Mouse (Mus musculus): ENCODE measurements at regions not wholly inside any gene's neighbourhood (a gene's known extent, or its start where the extent isn't known, plus 50 kb on each side); places are given as distances from the start of the nearest gene placed in this dataset.

GRCm38 (mm10) chr6:97675181-97675756, 57.9 kb upstream of the Frmd4b start:
- H3K9me3 ChIP-seq (replicated peaks; ENCODE audit: insufficient read depth, low read length) = no peaks in the 10 kb centered on the region

GRCm38 (mm10) chr6:97666818-97667629, 49.7 kb upstream of the Frmd4b start:
- H3K79me2 ChIP-seq (ENCODE audit: control insufficient read depth, insufficient read depth, low read length, poor library complexity) = no peaks in the 10 kb centered on the region
- no peak overlapping the region for H3K9ac ChIP-seq (ENCODE audit: control insufficient read depth, low read depth, low read length, poor library complexity, severe bottlenecking)
- H3K27ac ChIP-seq (ENCODE audit: control insufficient read depth, low read depth, low read length) = no peak overlapping the region
- DNase-seq (ENCODE audit: low read depth, low spot score) = no peak
- no peaks in the 10 kb centered on the region for H3K27me3 ChIP-seq (ENCODE audit: control insufficient read depth in 1 of 2, insufficient read depth in 2 of 2, low read length in 2 of 2)
- no peak for TF ChIP-seq HCFC1 (IDR thresholded peaks at IDR 0.05; ENCODE audit: low read depth, low read length)
- no peak for TF ChIP-seq TAL1 (IDR thresholded peaks at IDR 0.05; ENCODE audit: low read length)
- no peak for TF ChIP-seq MEF2A (IDR thresholded peaks at IDR 0.05; ENCODE audit: extremely low read depth, insufficient replicate concordance, low read depth, low read length, poor library complexity, severe bottlenecking)
- TF ChIP-seq ELF1 (IDR thresholded peaks at IDR 0.05; ENCODE audit: low read depth, low read length) = no peak
- TF ChIP-seq NELFE (IDR thresholded peaks at IDR 0.05; ENCODE audit: low read depth, low read length) = no peak
- TF ChIP-seq CTCF (IDR thresholded peaks at IDR 0.05 in 2 of 3, conservative IDR thresholded peaks at IDR 0.05 in 1 of 3; ENCODE audit: control insufficient read depth in 1 of 3, insufficient read depth in 1 of 3, low read depth in 2 of 3, low read length in 3 of 3, poor library complexity in 1 of 3, severe bottlenecking in 1 of 3) = no peak
- no peak for TF ChIP-seq ZKSCAN1 (IDR thresholded peaks at IDR 0.05; ENCODE audit: low read depth, low read length)
- TF ChIP-seq MYC (IDR thresholded peaks at IDR 0.05; ENCODE audit: low read depth, low read length) = no peak
- no peak for TF ChIP-seq RAD21 (IDR thresholded peaks at IDR 0.05; ENCODE audit: low read depth, low read length)
- no peak for TF ChIP-seq POLR2A (IDR thresholded peaks at IDR 0.05; ENCODE audit: control insufficient read depth in 1 of 2, insufficient read depth in 1 of 2, low read depth in 1 of 2, low read length in 2 of 2, poor library complexity in 1 of 2)
- TF ChIP-seq ZC3H11A (IDR thresholded peaks at IDR 0.05; ENCODE audit: low read depth, low read length) = no peak
- no peak for TF ChIP-seq USF1 (IDR thresholded peaks at IDR 0.05; ENCODE audit: low read depth, low read length)
- no peak for TF ChIP-seq POLR2AphosphoS5 (IDR thresholded peaks at IDR 0.05; ENCODE audit: borderline replicate concordance, low read depth, low read length)
- TF ChIP-seq MYB (IDR thresholded peaks at IDR 0.05; ENCODE audit: low read depth, low read length) = no peak
- TF ChIP-seq MAX (IDR thresholded peaks at IDR 0.05; ENCODE audit: low read length) = no peak
- no peak overlapping the region for H3K4me3 ChIP-seq (ENCODE audit: control insufficient read depth in 1 of 2, insufficient read depth in 1 of 2, low read depth in 2 of 2, low read length in 2 of 2)
- H3K4me1 ChIP-seq (ENCODE audit: control insufficient read depth in 1 of 2, insufficient read depth in 2 of 2, low read length in 2 of 2) = no peaks in the 10 kb centered on the region
- H3K9me3 ChIP-seq (replicated peaks; ENCODE audit: insufficient read depth, low read length) = no peaks in the 10 kb centered on the region
- H3K36me3 ChIP-seq (ENCODE audit: control insufficient read depth in 1 of 2, insufficient read depth in 2 of 2, low read length in 2 of 2) = no peaks in the 10 kb centered on the region

More at GRCm38 (mm10) chr6:97675181-97675756, 57.9 kb upstream of the Frmd4b start:
- Histone ChIP-seq H3K9ac (ENCODE audit: control insufficient read depth, low read depth, low read length, poor library complexity, severe bottlenecking) (no peak overlapping the region), H3K79me2 (ENCODE audit: control insufficient read depth, insufficient read depth, low read length, poor library complexity) (no peaks in the 10 kb centered on the region), H3K27ac (ENCODE audit: control insufficient read depth, low read depth, low read length) (no peak overlapping the region), H3K27me3 (ENCODE audit: control insufficient read depth in 1 of 2, insufficient read depth in 2 of 2, low read length in 2 of 2) (no peaks in the 10 kb centered on the region), H3K36me3 (ENCODE audit: control insufficient read depth in 1 of 2, insufficient read depth in 2 of 2, low read length in 2 of 2) (no peaks in the 10 kb centered on the region), H3K4me3 (ENCODE audit: control insufficient read depth in 1 of 2, insufficient read depth in 1 of 2, low read depth in 2 of 2, low read length in 2 of 2) (no peak overlapping the region), H3K4me1 (ENCODE audit: control insufficient read depth in 1 of 2, insufficient read depth in 2 of 2, low read length in 2 of 2) (no peaks in the 10 kb centered on the region)
- no peak for DNase-seq (ENCODE audit: low read depth, low spot score)
- no peak for TF ChIP-seq POLR2AphosphoS2 (IDR thresholded peaks at IDR 0.05; ENCODE audit: low read length)
- no peak for TF ChIP-seq SIN3A (IDR thresholded peaks at IDR 0.05; ENCODE audit: low read length)
- TF ChIP-seq JUND (IDR thresholded peaks at IDR 0.05; ENCODE audit: low read depth, low read length) = no peak
- no peak for TF ChIP-seq UBTF (IDR thresholded peaks at IDR 0.05; ENCODE audit: borderline replicate concordance, insufficient read depth, low read depth, low read length)
- TF ChIP-seq ELF1 (IDR thresholded peaks at IDR 0.05; ENCODE audit: low read depth, low read length) = no peak
- TF ChIP-seq GATA1 (IDR thresholded peaks at IDR 0.05; ENCODE audit: low read depth, low read length) = no peak
- TF ChIP-seq POLR2AphosphoS5 (IDR thresholded peaks at IDR 0.05; ENCODE audit: borderline replicate concordance, low read depth, low read length) = no peak
- TF ChIP-seq KAT2A (conservative IDR thresholded peaks at IDR 0.05; ENCODE audit: low read depth, low read length) = no peak
- no peak for TF ChIP-seq MAZ (IDR thresholded peaks at IDR 0.05; ENCODE audit: low read depth, low read length)
- no peak for TF ChIP-seq ETS1 (IDR thresholded peaks at IDR 0.05; ENCODE audit: low read depth, low read length)
- no peak for TF ChIP-seq ZMIZ1 (IDR thresholded peaks at IDR 0.05; ENCODE audit: low read depth, low read length)
- no peak for TF ChIP-seq TCF12 (IDR thresholded peaks at IDR 0.05; ENCODE audit: low read depth, low read length)
- no peak for TF ChIP-seq MXI1 (IDR thresholded peaks at IDR 0.05; ENCODE audit: low read depth, low read length)

All from MEL (cell line).